Mouse (Mus musculus): ENCODE results near the gene Tcf19. TPM values are rescaled to one million over a fixed set of nuclear protein-coding genes. Genes with fewer than 3 reads are reported as not detected.

Gene Tcf19
- polyA plus RNA-seq, 1 experiment from 2014 or later = 68.7 TPM

DNA sequence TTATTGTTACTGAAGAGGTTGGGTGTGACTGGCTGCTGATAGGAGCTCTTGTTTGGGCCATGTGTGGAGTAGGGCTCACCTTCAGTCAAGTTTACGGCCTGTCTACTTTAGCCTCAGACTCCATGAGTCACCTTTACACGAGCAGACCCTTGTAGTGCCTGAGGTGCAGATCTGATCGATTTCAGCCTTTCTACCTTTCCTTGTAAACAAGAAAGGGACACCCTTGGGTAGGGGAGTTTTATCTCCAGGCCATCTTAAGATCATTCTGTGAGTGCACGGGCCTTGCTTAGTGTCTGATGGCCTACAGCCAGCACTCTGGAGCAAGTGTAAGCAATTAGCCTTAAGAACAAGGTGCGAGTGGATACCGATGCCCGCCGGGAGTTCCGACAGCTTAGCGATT, 9.7 kb downstream of the Tcf19 start:
- Histone ChIP-seq H3K9me3 (ENCODE audit: control insufficient read depth, low read length) (no peaks in the 10 kb centered on the region), H3K27ac (ENCODE audit: low read depth) (no peak overlapping the region), H3K9ac (ENCODE audit: low read length) (no peak overlapping the region), H3K4me3 (ENCODE audit: low read depth, low read length) (no peak overlapping the region), H3K27me3 (replicated peaks; ENCODE audit: control insufficient read depth, insufficient read depth, low read length) (peaks cover 24% of the 10 kb centered on the region; the same call in 1 of the 2 replicates), H3K4me2 (ENCODE audit: low read length) (no peak overlapping the region), H3K36me3 (ENCODE audit: control insufficient read depth, insufficient read depth, low read length) (no peaks in the 10 kb centered on the region), H3K4me1 (replicated peaks; ENCODE audit: control insufficient read depth, insufficient read depth, low read length) (no peaks in the 10 kb centered on the region; the same call in 1 of the 2 replicates)
- DNase-seq (ENCODE audit: low spot score) (no peak), ATAC-seq (replicated peaks; ENCODE audit: low FRiP score, low TSS enrichment, low read depth) (no peak)
- WGBS = 16% methylated on average over 10 of the region's 10 CpGs

DNA sequence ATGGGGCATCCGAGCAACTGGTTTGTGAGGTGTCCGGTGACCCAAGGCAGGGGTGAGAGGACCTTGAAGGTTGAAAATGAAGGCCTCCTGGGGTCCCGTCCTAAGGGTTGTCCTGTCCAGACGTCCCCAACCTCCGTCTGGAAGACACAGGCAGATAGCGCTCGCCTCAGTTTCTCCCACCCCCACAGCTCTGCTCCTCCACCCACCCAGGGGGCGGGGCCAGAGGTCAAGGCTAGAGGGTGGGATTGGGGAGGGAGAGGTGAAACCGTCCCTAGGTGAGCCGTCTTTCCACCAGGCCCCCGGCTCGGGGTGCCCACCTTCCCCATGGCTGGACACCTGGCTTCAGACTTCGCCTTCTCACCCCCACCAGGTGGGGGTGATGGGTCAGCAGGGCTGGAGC, 10.8 kb downstream of the Tcf19 start, which contains the start of gene Pou5f1:
Gene Pou5f1 (plus strand): TSS at position 243 of the 400 bp plus-strand sequence.
- Histone ChIP-seq H3K4me3 (ENCODE audit: low read depth, low read length) (no peak within 1 kb of the TSS), H3K27ac (ENCODE audit: low read depth) (no peak within 1 kb of the TSS), H3K9ac (ENCODE audit: low read length) (no peak within 1 kb of the TSS), H3K9me3 (ENCODE audit: control insufficient read depth, low read length) (no peaks in the 10 kb centered on the region), H3K36me3 (ENCODE audit: control insufficient read depth, insufficient read depth, low read length) (no peaks in the 10 kb centered on the region), H3K4me1 (replicated peaks; ENCODE audit: control insufficient read depth, insufficient read depth, low read length) (no peaks in the 10 kb centered on the region; the same call in 1 of the 2 replicates), H3K4me2 (ENCODE audit: low read length) (no peak within 1 kb of the TSS), H3K27me3 (replicated peaks; ENCODE audit: control insufficient read depth, insufficient read depth, low read length) (peaks cover 24% of the 10 kb centered on the region; the same call in 1 of the 2 replicates)
- 53% methylated on average over 13 of the region's 13 CpGs for WGBS
- no peak for DNase-seq (ENCODE audit: low spot score)
- ATAC-seq (replicated peaks; ENCODE audit: low FRiP score, low TSS enrichment, low read depth) = no peak

DNA sequence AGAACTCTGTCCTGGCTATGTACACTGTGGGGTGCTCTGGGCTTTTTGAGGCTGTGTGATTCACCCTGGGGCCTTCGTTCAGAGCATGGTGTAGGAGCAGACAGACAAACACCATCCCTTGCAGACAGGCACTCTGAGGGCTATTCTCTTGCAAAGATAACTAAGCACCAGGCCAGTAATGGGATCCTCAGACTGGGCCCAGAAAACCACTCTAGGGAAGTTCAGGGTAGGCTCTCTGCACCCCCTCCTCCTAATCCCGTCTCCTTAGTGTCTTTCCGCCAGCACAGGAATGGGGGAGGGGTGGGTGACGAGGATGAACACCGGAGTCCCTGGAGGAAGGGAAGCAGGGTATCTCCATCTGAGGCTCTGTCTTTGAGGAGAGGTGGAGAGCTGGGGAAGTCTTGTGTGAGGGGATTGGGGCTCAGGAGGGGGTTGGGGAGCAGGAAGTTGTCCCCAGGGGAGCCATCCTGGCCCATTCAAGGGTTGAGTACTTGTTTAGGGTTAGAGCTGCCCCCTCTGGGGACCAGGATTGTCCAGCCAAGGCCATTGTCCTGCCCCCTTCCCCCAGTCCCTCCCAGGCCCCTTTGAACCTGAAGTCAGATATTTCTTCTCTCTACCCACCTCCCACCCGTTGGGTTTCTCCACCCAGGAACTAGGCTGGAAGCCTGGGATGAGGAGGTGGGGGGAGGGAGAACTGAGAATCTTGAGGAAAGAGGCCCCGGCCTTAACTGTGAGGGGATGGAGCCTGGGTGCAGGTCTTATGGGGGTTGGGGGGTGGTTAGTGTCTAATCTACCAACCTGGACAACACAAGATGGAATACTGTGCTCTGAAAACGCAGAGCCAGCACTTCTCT, 11.8 kb downstream of the Tcf19 start:
- Histone ChIP-seq H3K27ac (ENCODE audit: low read depth) (no peak overlapping the region), H3K4me2 (ENCODE audit: low read length) (no peak overlapping the region), H3K27me3 (replicated peaks; ENCODE audit: control insufficient read depth, insufficient read depth, low read length) (peaks cover 24% of the 10 kb centered on the region; the same call in 1 of the 2 replicates), H3K9me3 (ENCODE audit: control insufficient read depth, low read length) (no peaks in the 10 kb centered on the region), H3K4me3 (ENCODE audit: low read depth, low read length) (no peak overlapping the region), H3K36me3 (ENCODE audit: control insufficient read depth, insufficient read depth, low read length) (no peaks in the 10 kb centered on the region), H3K4me1 (replicated peaks; ENCODE audit: control insufficient read depth, insufficient read depth, low read length) (no peaks in the 10 kb centered on the region; the same call in 1 of the 2 replicates), H3K9ac (ENCODE audit: low read length) (no peak overlapping the region)
- 31% methylated on average over 8 of the region's 8 CpGs for WGBS
- ATAC-seq (replicated peaks; ENCODE audit: low FRiP score, low TSS enrichment, low read depth) (no peak), DNase-seq (ENCODE audit: low spot score) (no peak)

DNA sequence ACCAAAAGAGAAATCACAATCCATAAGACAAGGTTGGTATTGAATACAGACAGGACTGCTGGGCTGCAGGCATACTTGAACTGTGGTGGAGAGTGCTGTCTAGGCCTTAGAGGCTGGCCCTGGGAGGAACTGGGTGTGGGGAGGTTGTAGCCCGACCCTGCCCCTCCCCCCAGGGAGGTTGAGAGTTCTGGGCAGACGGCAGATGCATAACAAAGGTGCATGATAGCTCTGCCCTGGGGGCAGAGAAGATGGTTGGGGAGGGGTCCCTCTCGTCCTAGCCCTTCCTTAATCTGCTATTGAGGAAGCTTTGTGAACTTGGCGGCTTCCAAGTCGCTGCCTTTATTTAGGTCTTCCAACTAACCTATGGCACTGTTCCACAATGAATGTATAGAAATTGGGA, 12.8 kb downstream of the Tcf19 start:
- no peak for ATAC-seq (replicated peaks; ENCODE audit: low FRiP score, low TSS enrichment, low read depth)
- WGBS = 25% methylated on average over 5 of the region's 5 CpGs
- no peaks in the 10 kb centered on the region for H3K9me3 ChIP-seq (ENCODE audit: control insufficient read depth, low read length)

DNA sequence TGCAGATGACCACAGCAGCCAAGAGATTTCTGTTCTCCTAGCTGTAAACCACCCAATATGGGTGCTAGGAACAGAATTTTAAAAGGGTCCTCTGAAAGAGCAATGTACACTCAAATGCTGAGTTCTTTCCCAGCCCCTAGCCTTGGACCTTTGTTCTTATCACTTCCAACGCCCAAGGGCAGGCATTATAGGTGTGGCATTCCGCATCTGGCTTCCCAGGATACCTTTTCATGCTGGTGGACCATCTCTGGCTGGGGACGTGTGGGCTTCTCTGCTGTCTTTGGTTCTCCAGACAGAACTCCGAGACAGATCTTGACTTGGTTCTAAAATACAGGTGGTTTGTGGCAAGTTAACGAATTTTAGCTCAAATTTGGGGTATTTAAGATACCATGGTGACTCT, 13.9 kb downstream of the Tcf19 start:
- Histone ChIP-seq H3K36me3 (ENCODE audit: control insufficient read depth, insufficient read depth, low read length) (no peaks in the 10 kb centered on the region), H3K27me3 (replicated peaks; ENCODE audit: control insufficient read depth, insufficient read depth, low read length) (peaks cover 22% of the 10 kb centered on the region; the same call in 1 of the 2 replicates), H3K9me3 (ENCODE audit: control insufficient read depth, low read length) (no peaks in the 10 kb centered on the region), H3K4me3 (ENCODE audit: low read depth, low read length) (no peak overlapping the region), H3K4me1 (replicated peaks; ENCODE audit: control insufficient read depth, insufficient read depth, low read length) (no peaks in the 10 kb centered on the region; the same call in 1 of the 2 replicates), H3K4me2 (ENCODE audit: low read length) (no peak overlapping the region), H3K27ac (ENCODE audit: low read depth) (no peak overlapping the region), H3K9ac (ENCODE audit: low read length) (no peak overlapping the region)
- DNase-seq (ENCODE audit: low spot score) (no peak), ATAC-seq (replicated peaks; ENCODE audit: low FRiP score, low TSS enrichment, low read depth) (no peak)
- 50% methylated on average over 5 of the region's 5 CpGs for WGBS

More for the DNA sequence above, 12.8 kb downstream of the Tcf19 start:
- Histone ChIP-seq H3K36me3 (ENCODE audit: control insufficient read depth, insufficient read depth, low read length) (no peaks in the 10 kb centered on the region), H3K4me1 (replicated peaks; ENCODE audit: control insufficient read depth, insufficient read depth, low read length) (no peaks in the 10 kb centered on the region; the same call in 1 of the 2 replicates), H3K4me3 (ENCODE audit: low read depth, low read length) (no peak overlapping the region), H3K27me3 (replicated peaks; ENCODE audit: control insufficient read depth, insufficient read depth, low read length) (peaks cover 24% of the 10 kb centered on the region; the same call in 1 of the 2 replicates), H3K9ac (ENCODE audit: low read length) (no peak overlapping the region), H3K4me2 (ENCODE audit: low read length) (no peak overlapping the region), H3K27ac (ENCODE audit: low read depth) (no peak overlapping the region)
- DNase-seq (ENCODE audit: low spot score) = no peak

DNA sequence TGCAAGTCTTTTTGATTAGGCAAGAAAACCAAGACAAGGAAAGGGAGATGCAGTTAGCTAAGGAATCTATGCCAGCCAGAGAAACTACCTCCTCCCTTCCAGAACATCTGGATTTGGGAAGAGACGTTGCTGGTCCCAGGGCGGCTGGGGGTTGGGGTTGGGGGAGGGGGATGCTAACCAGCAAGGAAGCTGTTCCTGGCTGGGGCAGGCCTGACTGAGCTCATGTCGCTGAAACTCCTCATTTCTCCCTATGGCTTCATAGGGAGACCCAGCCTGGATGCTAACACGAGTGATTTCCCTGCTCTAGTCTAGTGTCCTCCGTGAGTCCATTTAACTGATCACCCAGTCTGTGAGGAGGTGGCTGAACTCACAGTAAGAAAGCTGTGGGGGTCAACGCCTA, 14.4 kb downstream of the Tcf19 start:
- Histone ChIP-seq H3K27ac (ENCODE audit: low read depth) (no peak overlapping the region), H3K27me3 (replicated peaks; ENCODE audit: control insufficient read depth, insufficient read depth, low read length) (peaks cover 19% of the 10 kb centered on the region; the same call in 1 of the 2 replicates), H3K36me3 (ENCODE audit: control insufficient read depth, insufficient read depth, low read length) (no peaks in the 10 kb centered on the region), H3K9ac (ENCODE audit: low read length) (no peak overlapping the region), H3K4me1 (replicated peaks; ENCODE audit: control insufficient read depth, insufficient read depth, low read length) (no peaks in the 10 kb centered on the region; the same call in 1 of the 2 replicates), H3K9me3 (ENCODE audit: control insufficient read depth, low read length) (no peaks in the 10 kb centered on the region), H3K4me2 (ENCODE audit: low read length) (no peak overlapping the region), H3K4me3 (ENCODE audit: low read depth, low read length) (no peak overlapping the region)
- DNase-seq (ENCODE audit: low spot score) = no peak
- WGBS = 5% methylated on average over 6 of the region's 6 CpGs
- no peak for ATAC-seq (replicated peaks; ENCODE audit: low FRiP score, low TSS enrichment, low read depth)

DNA sequence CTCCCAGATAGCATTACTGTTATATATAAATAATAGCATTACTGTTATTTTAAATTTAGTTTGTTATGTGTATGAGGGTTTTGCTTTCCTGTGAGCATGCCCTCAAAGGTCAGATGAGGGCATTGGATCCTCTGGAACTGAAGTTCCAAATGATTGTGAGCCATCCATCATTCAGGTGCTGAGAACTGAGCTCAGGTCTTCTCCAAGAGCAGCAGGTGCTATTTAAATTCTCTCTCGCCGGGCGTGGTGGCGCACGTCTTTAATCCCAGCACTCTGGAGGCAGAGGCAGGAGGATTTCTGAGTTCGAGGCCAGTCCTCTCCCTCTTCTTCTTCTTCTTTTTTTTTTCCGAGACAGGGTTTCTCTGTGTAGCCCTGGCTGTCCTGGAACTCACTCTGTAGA, 19.5 kb downstream of the Tcf19 start:
- H3K9ac ChIP-seq (ENCODE audit: low read length) = no peak overlapping the region
- no peak for ATAC-seq (replicated peaks; ENCODE audit: low FRiP score, low TSS enrichment, low read depth)
- WGBS = 93% methylated on average over 7 of the region's 7 CpGs
- DNase-seq (ENCODE audit: low spot score) = no peak
- H3K4me1 ChIP-seq (replicated peaks; ENCODE audit: control insufficient read depth, insufficient read depth, low read length) = no peaks in the 10 kb centered on the region; the same call in 1 of the 2 replicates
- no peak overlapping the region for H3K4me3 ChIP-seq (ENCODE audit: low read depth, low read length)
- no peak overlapping the region for H3K4me2 ChIP-seq (ENCODE audit: low read length)
- no peaks in the 10 kb centered on the region for H3K9me3 ChIP-seq (ENCODE audit: control insufficient read depth, low read length)
- H3K27me3 ChIP-seq (replicated peaks; ENCODE audit: control insufficient read depth, insufficient read depth, low read length) = no peaks in the 10 kb centered on the region
- no peaks in the 10 kb centered on the region for H3K36me3 ChIP-seq (ENCODE audit: control insufficient read depth, insufficient read depth, low read length)
- H3K27ac ChIP-seq (ENCODE audit: low read depth) = no peak overlapping the region

DNA sequence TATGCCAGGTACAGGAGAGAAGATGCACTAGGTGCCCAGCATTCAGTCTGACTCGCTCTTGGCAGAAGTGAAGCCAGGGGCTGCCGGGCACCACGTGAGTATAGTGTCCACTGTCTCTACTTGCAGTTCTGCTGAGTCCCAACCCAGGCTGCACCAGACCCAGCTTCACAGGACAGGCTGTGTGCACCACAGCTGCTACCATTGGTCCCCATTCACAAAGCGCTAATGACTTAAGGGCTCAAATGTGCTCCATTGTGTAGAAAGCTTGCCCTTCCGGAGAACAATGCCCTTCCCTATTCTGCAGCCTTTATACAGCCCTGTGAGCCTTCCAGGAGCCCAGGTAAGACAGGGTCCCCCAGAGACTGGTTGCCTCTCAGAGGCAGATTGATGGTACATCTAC, 26.3 kb downstream of the Tcf19 start:
- WGBS = 74% methylated on average over 5 of the region's 5 CpGs
- no peaks in the 10 kb centered on the region for H3K4me1 ChIP-seq (replicated peaks; ENCODE audit: control insufficient read depth, insufficient read depth, low read length)
- no peaks in the 10 kb centered on the region for H3K36me3 ChIP-seq (ENCODE audit: control insufficient read depth, insufficient read depth, low read length)
- no peak overlapping the region for H3K4me3 ChIP-seq (ENCODE audit: low read depth, low read length)
- ATAC-seq (replicated peaks; ENCODE audit: low FRiP score, low TSS enrichment, low read depth) (no peak), DNase-seq (ENCODE audit: low spot score) (no peak)
- H3K9ac ChIP-seq (ENCODE audit: low read length) = no peak overlapping the region
- no peak overlapping the region for H3K27ac ChIP-seq (ENCODE audit: low read depth)
- no peaks in the 10 kb centered on the region for H3K9me3 ChIP-seq (ENCODE audit: control insufficient read depth, low read length)
- H3K4me2 ChIP-seq (ENCODE audit: low read length) = no peak overlapping the region
- no peaks in the 10 kb centered on the region for H3K27me3 ChIP-seq (replicated peaks; ENCODE audit: control insufficient read depth, insufficient read depth, low read length)
